Mouse (Mus musculus) heart, embryonic 15.5 days (tissue): Measurements from ENCODE around the gene Ctf1. TPM values are rescaled to one million over a fixed set of nuclear protein-coding genes. Genes with fewer than 3 reads are reported as not detected.

ENCODE experiments used
- ATAC-seq: fragments of 200-750 bp; cut with Nextera tagmentation; replicated peaks from 2 replicates; pipeline ENCODE4 v1.8.0; 2017; ENCODE audit warnings: low read depth, moderate TSS enrichment; ENCODE audit not compliant: insufficient number of reproducible peaks, insufficient read depth, low FRiP score
- H3K27ac ChIP-seq: fragments of 300-500 bp; sonication (generic); 2 replicates; pipeline ENCODE4 v1.5.1; 2015; ENCODE audit warnings: mild to moderate bottlenecking, inconsistent platforms
- H3K27me3 ChIP-seq: fragments of 300-500 bp; sonication (generic); 2 replicates; pipeline ENCODE4 v1.6.1; 2015; ENCODE audit warnings: inconsistent platforms
- H3K36me3 ChIP-seq: fragments of 300-500 bp; sonication (generic); 2 replicates; pipeline ENCODE4 v1.6.1; 2015; ENCODE audit warnings: mild to moderate bottlenecking, inconsistent platforms
- H3K4me1 ChIP-seq: fragments of 300-500 bp; sonication (generic); replicated peaks from 2 replicates; pipeline ENCODE4 v1.6.1; 2015; ENCODE audit warnings: inconsistent platforms
- H3K4me2 ChIP-seq: fragments of 300-500 bp; sonication (generic); 2 replicates; pipeline ENCODE4 v1.6.1; 2015; ENCODE audit warnings: inconsistent platforms, mild to moderate bottlenecking, moderate library complexity
- H3K4me3 ChIP-seq: fragments of 300-500 bp; sonication (generic); 2 replicates; pipeline ENCODE4 v1.5.1; 2015; ENCODE audit warnings: mild to moderate bottlenecking, inconsistent platforms
- H3K9ac ChIP-seq: fragments of 300-500 bp; sonication (generic); 2 replicates; pipeline ENCODE4 v1.6.1; 2015; ENCODE audit warnings: mild to moderate bottlenecking, inconsistent platforms
- H3K9me3 ChIP-seq: fragments of 300-500 bp; sonication (generic); replicated peaks from 2 replicates; pipeline ENCODE4 v1.6.1; 2016; ENCODE audit warnings: inconsistent platforms
- WGBS: fragments of 180-500 bp; shearing (Covaris S2); methylation state at CpG from one replicate; pipeline ENCODE4 v1.1.7; 2015; ENCODE audit warnings: mixed read lengths; 5-methylcytosine and 5-hydroxymethylcytosine counted together
- polyA plus RNA-seq: library from polyadenylated mRNA; unstranded; fragments of >200 nt; fragmentation: Nextera tagmentation; extraction: Ambion mirVana; gene quantifications from 2 replicates; pipeline ENCODE4 v1.2.1, GENCODE M21; 2015

Ctf1 gene
- 4.7 and 8.4 TPM in 2 replicates for polyA plus RNA-seq

- peaks cover 8% of the 10 kb centered on the region; the same call in 1 of the 2 replicates for H3K27me3 ChIP-seq
- WGBS: 5% methylated on average over 28 of the region's 28 CpGs
- no peaks in the 10 kb centered on the region for H3K36me3 ChIP-seq
- H3K4me2 ChIP-seq: peak within 1 kb of the TSS; percentile 73
- H3K4me1 ChIP-seq: peaks cover 30% of the 10 kb centered on the region
- peak within 1 kb of the TSS; percentile 47 for H3K4me3 ChIP-seq
- peak within 1 kb of the TSS; percentile 89 for H3K27ac ChIP-seq
- peak within 1 kb of the TSS; percentile 50 for H3K9ac ChIP-seq
- ATAC-seq: peak; percentile 41
- no peaks in the 10 kb centered on the region for H3K9me3 ChIP-seq
Measured at GRCm38 (mm10) chr7:127712461-127713385, at the start of gene Ctf1. Ctf1 (plus strand) TSS chr7:127712736.

GRCm38 (mm10) chr7:127662926-127663325 lies 49.6 kb upstream of the Ctf1 start:
- Histone ChIP-seq H3K27me3 (no peaks in the 10 kb centered on the region), H3K27ac (no peak overlapping the region), H3K4me2 (no peak overlapping the region), H3K9ac (no peak overlapping the region), H3K9me3 (no peaks in the 10 kb centered on the region), H3K4me1 (peaks cover 3% of the 10 kb centered on the region; the same call in 1 of the 2 replicates), H3K4me3 (no peak overlapping the region), H3K36me3 (peaks cover 6% of the 10 kb centered on the region; the same call in 1 of the 2 replicates)
- 73% methylated on average over 6 of the region's 6 CpGs for WGBS
- ATAC-seq: no peak

- H3K27me3 ChIP-seq: no peaks in the 10 kb centered on the region
- 83% methylated on average over 6 of the region's 6 CpGs for WGBS
- no peak for ATAC-seq
Measured at GRCm38 (mm10) chr7:127666066-127666654, 46.4 kb upstream of the Ctf1 start.

GRCm38 (mm10) chr7:127666679-127667078 lies 45.9 kb upstream of the Ctf1 start:
- Histone ChIP-seq H3K4me3 (no peak overlapping the region), H3K27me3 (no peaks in the 10 kb centered on the region), H3K4me1 (peaks cover 3% of the 10 kb centered on the region; the same call in 1 of the 2 replicates), H3K9me3 (no peaks in the 10 kb centered on the region), H3K4me2 (no peak overlapping the region), H3K36me3 (peaks cover 6% of the 10 kb centered on the region; the same call in 1 of the 2 replicates), H3K27ac (no peak overlapping the region), H3K9ac (no peak overlapping the region)
- WGBS: 87% methylated on average over 13 of the region's 13 CpGs
- no peak for ATAC-seq

More at GRCm38 (mm10) chr7:127666066-127666654, 46.4 kb upstream of the Ctf1 start:
- Histone ChIP-seq H3K36me3 (peaks cover 6% of the 10 kb centered on the region; the same call in 1 of the 2 replicates), H3K4me3 (no peak overlapping the region), H3K4me2 (no peak overlapping the region), H3K27ac (no peak overlapping the region), H3K9me3 (no peaks in the 10 kb centered on the region), H3K4me1 (peaks cover 3% of the 10 kb centered on the region; the same call in 1 of the 2 replicates), H3K9ac (no peak overlapping the region)

- no peak for ATAC-seq
- Histone ChIP-seq H3K4me2 (no peak overlapping the region), H3K4me3 (no peak overlapping the region), H3K9me3 (no peaks in the 10 kb centered on the region), H3K36me3 (peaks cover 6% of the 10 kb centered on the region; the same call in 1 of the 2 replicates), H3K27ac (no peak overlapping the region), H3K9ac (0 out of 2 replicates have a peak overlapping the region, but pooled peaks have one; percentile 10), H3K27me3 (no peaks in the 10 kb centered on the region), H3K4me1 (peaks cover 3% of the 10 kb centered on the region; the same call in 1 of the 2 replicates)
- 44% methylated on average over 8 of the region's 8 CpGs for WGBS
Measured at GRCm38 (mm10) chr7:127667171-127667570, 45.4 kb upstream of the Ctf1 start.

GRCm38 (mm10) chr7:127671880-127672774 lies 40.4 kb upstream of the Ctf1 start:
- 63% methylated on average over 11 of the region's 11 CpGs for WGBS
- Histone ChIP-seq H3K9me3 (no peaks in the 10 kb centered on the region), H3K36me3 (no peaks in the 10 kb centered on the region)

GRCm38 (mm10) chr7:127672776-127673175 lies 39.8 kb upstream of the Ctf1 start:
- Histone ChIP-seq H3K4me3 (no peak overlapping the region), H3K36me3 (no peaks in the 10 kb centered on the region), H3K9ac (no peak overlapping the region), H3K27ac (no peak overlapping the region), H3K27me3 (no peaks in the 10 kb centered on the region), H3K9me3 (no peaks in the 10 kb centered on the region), H3K4me2 (no peak overlapping the region), H3K4me1 (peaks cover 5% of the 10 kb centered on the region; the same call in 1 of the 2 replicates)
- 68% methylated on average over 4 of the region's 4 CpGs for WGBS
- no peak for ATAC-seq

More at GRCm38 (mm10) chr7:127671880-127672774, 40.4 kb upstream of the Ctf1 start:
- Histone ChIP-seq H3K9ac (no peak overlapping the region), H3K4me1 (peaks cover 7% of the 10 kb centered on the region; the same call in 1 of the 2 replicates), H3K4me2 (no peak overlapping the region), H3K27ac (no peak overlapping the region), H3K27me3 (no peaks in the 10 kb centered on the region), H3K4me3 (no peak overlapping the region)
- no peak for ATAC-seq

- WGBS: 2% methylated on average over 5 of the region's 5 CpGs
- Histone ChIP-seq H3K4me1 (peaks cover 5% of the 10 kb centered on the region; the same call in 1 of the 2 replicates), H3K27me3 (no peaks in the 10 kb centered on the region), H3K9ac (no peak overlapping the region), H3K27ac (no peak overlapping the region), H3K9me3 (no peaks in the 10 kb centered on the region), H3K4me2 (no peak overlapping the region), H3K4me3 (no peak overlapping the region), H3K36me3 (no peaks in the 10 kb centered on the region)
- peak; percentile 62; the same call in 1 of the 2 replicates for ATAC-seq
Measured at GRCm38 (mm10) chr7:127674977-127675376, 37.6 kb upstream of the Ctf1 start.

- Histone ChIP-seq H3K27me3 (no peaks in the 10 kb centered on the region), H3K4me1 (peaks cover 5% of the 10 kb centered on the region; the same call in 1 of the 2 replicates), H3K9me3 (no peaks in the 10 kb centered on the region), H3K9ac (no peak overlapping the region), H3K27ac (no peak overlapping the region), H3K4me2 (no peak overlapping the region), H3K36me3 (no peaks in the 10 kb centered on the region), H3K4me3 (no peak overlapping the region)
- WGBS: 65% methylated on average over 9 of the region's 9 CpGs
- ATAC-seq: 0 out of 2 replicates have a peak, but pooled peaks have one; percentile 27
Measured at GRCm38 (mm10) chr7:127675391-127675811, 37.1 kb upstream of the Ctf1 start.

GRCm38 (mm10) chr7:127677077-127677476 lies 35.5 kb upstream of the Ctf1 start:
- H3K9ac ChIP-seq: no peak overlapping the region
- no peaks in the 10 kb centered on the region for H3K27me3 ChIP-seq
- H3K36me3 ChIP-seq: no peaks in the 10 kb centered on the region
- no peaks in the 10 kb centered on the region for H3K9me3 ChIP-seq
- H3K4me1 ChIP-seq: peaks cover 9% of the 10 kb centered on the region
- H3K27ac ChIP-seq: no peak overlapping the region
- no peak overlapping the region for H3K4me3 ChIP-seq
- no peak for ATAC-seq
- H3K4me2 ChIP-seq: no peak overlapping the region
- 68% methylated on average over 6 of the region's 6 CpGs for WGBS
